Mouse (Mus musculus): ENCODE data around the gene Zfyve21.

GRCm38 (mm10) chr12:111798493-111798892 is 15.5 kb upstream of the Zfyve21 start:
- TF ChIP-seq CTCF (IDR thresholded peaks at IDR 0.05; ENCODE audit: control insufficient read depth, insufficient read depth, insufficient replicate concordance, low read depth, low read length) (no peak), POLR2A (IDR thresholded peaks at IDR 0.05; ENCODE audit: control insufficient read depth, low read depth, low read length) (no peak)
